Mouse (Mus musculus) stomach, embryonic 14.5 days (tissue): ENCODE data around the gene BC147527. TPM values are rescaled to one million over a fixed set of nuclear protein-coding genes. Genes with fewer than 3 reads are reported as not detected.
"Not testable (repeated sequence)": the region's sequence is repeated elsewhere in the genome, so short reads cannot be mapped to it uniquely, and the experiment has no call there.

Source experiments
- ATAC-seq: fragments of 200-750 bp; cut with Nextera tagmentation; 2 replicates; pipeline ENCODE4 v1.8.0; 2017; ENCODE audit warnings: low read depth, moderate TSS enrichment; ENCODE audit not compliant: insufficient number of reproducible peaks, insufficient read depth, low FRiP score
- H3K27ac ChIP-seq: fragments of 300-500 bp; sonication (generic); 2 replicates; pipeline ENCODE4 v1.5.1; 2014; ENCODE audit warnings: mild to moderate bottlenecking, low read length, moderate library complexity, mixed read lengths
- H3K27me3 ChIP-seq: fragments of 300-500 bp; sonication (generic); 2 replicates; pipeline ENCODE4 v1.6.1; 2014; ENCODE audit warnings: low read length, control low read depth, mixed read lengths; ENCODE audit not compliant: control insufficient read depth, insufficient read depth
- H3K36me3 ChIP-seq: fragments of 300-500 bp; sonication (generic); 2 replicates; pipeline ENCODE4 v1.6.1; 2014; ENCODE audit warnings: mild to moderate bottlenecking, control low read depth, low read length, moderate library complexity, mixed read lengths; ENCODE audit not compliant: control insufficient read depth, insufficient read depth
- H3K4me1 ChIP-seq: fragments of 300-500 bp; sonication (generic); 2 replicates; pipeline ENCODE4 v1.6.1; 2014; ENCODE audit warnings: low read length, control low read depth, mixed read lengths; ENCODE audit not compliant: control insufficient read depth, insufficient read depth
- H3K4me2 ChIP-seq: fragments of 300-500 bp; sonication (generic); replicated peaks from 2 replicates; pipeline ENCODE4 v1.6.1; 2014; ENCODE audit warnings: low read depth, low read length, control low read depth
- H3K4me3 ChIP-seq: fragments of 300-500 bp; sonication (generic); 2 replicates; pipeline ENCODE4 v1.5.1; 2014; ENCODE audit warnings: low read depth, low read length, control low read depth
- H3K9ac ChIP-seq: fragments of 300-500 bp; sonication (generic); replicated peaks from 2 replicates; pipeline ENCODE4 v1.6.1; 2014; ENCODE audit warnings: low read depth, mild to moderate bottlenecking, control low read depth, low read length, moderate library complexity, mixed read lengths
- H3K9me3 ChIP-seq: fragments of 300-500 bp; sonication (generic); 2 replicates; pipeline ENCODE4 v1.6.1; 2016; ENCODE audit warnings: low read depth, low read length, control low read depth; ENCODE audit not compliant: control insufficient read depth
- WGBS: fragments of 180-500 bp; shearing (Covaris S2); extraction: QIAGEN DNeasy Blood & Tissue Kit; methylation state at CpG from one replicate; pipeline ENCODE4 v1.1.7; 2014; 5-methylcytosine and 5-hydroxymethylcytosine counted together
- polyA plus RNA-seq: library from polyadenylated mRNA; unstranded; fragments of >200 nt; fragmentation: Nextera tagmentation; extraction: Ambion mirVana; gene quantifications from 2 replicates; pipeline ENCODE4 v1.2.1, GENCODE M21; 2014

BC147527 gene
- polyA plus RNA-seq, 1 experiment from 2014 or later: 0.95 TPM

GRCm38 (mm10) chr13:120300853-120301252 lies 661 bp downstream of the BC147527 start:
- H3K27me3 ChIP-seq: no peaks in the 10 kb centered on the region
- 89% methylated on average over 4 of the region's 4 CpGs for WGBS
- no peak for ATAC-seq

GRCm38 (mm10) chr13:120310749-120311148 lies 10.6 kb downstream of the BC147527 start:
- Histone ChIP-seq H3K4me2 (no peak overlapping the region), H3K9ac (no peak overlapping the region), H3K4me1 (no peaks in the 10 kb centered on the region), H3K27me3 (no peaks in the 10 kb centered on the region), H3K4me3 (no peak overlapping the region), H3K36me3 (no peaks in the 10 kb centered on the region), H3K27ac (no peak overlapping the region), H3K9me3 (no peaks in the 10 kb centered on the region)
- ATAC-seq: no peak
- WGBS: 61% methylated on average over 4 of the region's 4 CpGs

More at GRCm38 (mm10) chr13:120300853-120301252, 661 bp downstream of the BC147527 start:
- Histone ChIP-seq H3K9ac (no peak overlapping the region), H3K4me3 (no peak overlapping the region), H3K36me3 (no peaks in the 10 kb centered on the region), H3K9me3 (no peaks in the 10 kb centered on the region), H3K4me1 (no peaks in the 10 kb centered on the region), H3K4me2 (no peak overlapping the region), H3K27ac (no peak overlapping the region)

DNA sequence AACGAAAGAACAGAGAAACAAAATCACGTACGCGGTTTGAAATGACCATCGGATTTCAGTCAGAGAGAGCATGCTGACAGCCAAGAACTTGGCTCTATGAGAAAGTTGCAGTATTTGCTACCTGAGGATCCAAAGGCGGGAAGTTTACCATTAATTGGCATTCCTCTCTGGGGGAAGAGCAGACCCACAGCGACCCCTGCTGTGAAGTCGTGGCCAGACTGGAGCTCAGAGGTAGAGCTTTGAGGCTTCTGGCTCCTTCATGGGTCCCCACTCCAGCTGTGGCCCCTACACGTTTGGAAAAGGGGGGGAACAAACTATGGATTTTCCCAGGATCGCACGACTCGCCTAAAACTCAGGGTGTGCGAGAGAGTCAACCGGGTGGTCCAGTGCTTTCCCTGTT lies 13.4 kb downstream of the BC147527 start:
- ATAC-seq: no peak
- no peaks in the 10 kb centered on the region for H3K36me3 ChIP-seq
- H3K27me3 ChIP-seq: no peaks in the 10 kb centered on the region
- H3K4me2 ChIP-seq: no peak overlapping the region
- no peak overlapping the region for H3K9ac ChIP-seq
- 36% methylated on average over 14 of the region's 14 CpGs for WGBS
- no peak overlapping the region for H3K4me3 ChIP-seq
- no peak overlapping the region for H3K27ac ChIP-seq
- no peaks in the 10 kb centered on the region for H3K4me1 ChIP-seq
- H3K9me3 ChIP-seq: no peaks in the 10 kb centered on the region

DNA sequence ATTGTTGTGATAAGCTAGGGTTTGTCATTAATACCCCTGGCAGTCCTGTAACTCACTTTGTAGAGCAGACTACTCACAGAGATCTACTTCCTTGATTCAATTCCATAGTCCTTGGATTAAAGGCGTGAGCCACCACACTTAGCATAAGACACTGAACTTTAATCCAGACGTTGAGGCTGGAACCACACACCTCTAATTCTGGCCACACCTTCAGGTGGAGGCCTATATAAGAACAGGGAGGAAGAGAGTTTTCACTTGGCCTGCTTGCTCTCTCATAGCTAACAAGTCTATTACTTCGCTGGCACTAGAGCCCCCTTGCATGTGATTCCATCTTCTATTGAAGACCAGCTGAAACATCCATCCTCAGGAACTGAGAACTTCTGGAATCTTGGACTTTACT lies 16.4 kb downstream of the BC147527 start, which contains the start of gene Tcstv3:
Gene Tcstv3 (plus strand): TSS at position 301 of the 400 bp plus-strand sequence.
- not testable (repeated sequence) for H3K4me1 ChIP-seq, H3K36me3 ChIP-seq, H3K9me3 ChIP-seq, H3K27ac ChIP-seq, H3K9ac ChIP-seq, H3K4me3 ChIP-seq, H3K4me2 ChIP-seq, H3K27me3 ChIP-seq, ATAC-seq
- WGBS: 69% methylated on average over 3 of the region's 3 CpGs

DNA sequence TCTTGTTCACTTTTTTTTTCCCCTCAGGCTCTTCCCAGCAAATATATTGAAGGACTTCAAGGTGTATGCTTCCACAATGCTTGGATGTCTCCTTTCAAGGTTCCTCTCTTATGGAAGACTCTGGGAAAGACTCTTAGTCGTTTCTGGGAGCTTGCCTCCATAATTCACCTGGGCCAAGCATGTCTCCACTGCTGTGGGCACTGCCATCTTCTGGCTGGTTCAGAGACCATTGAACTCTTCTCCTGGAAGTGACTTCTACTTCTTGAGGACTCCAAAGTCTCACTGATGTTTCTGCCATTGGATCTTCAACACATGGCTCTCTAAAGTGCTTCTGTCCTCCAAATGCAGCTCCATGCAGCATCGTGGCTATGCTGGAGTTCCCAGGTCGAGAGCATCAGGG lies 20.0 kb downstream of the BC147527 start:
- Histone ChIP-seq H3K4me2 (no peak overlapping the region), H3K9ac (no peak overlapping the region), H3K27me3 (no peaks in the 10 kb centered on the region), H3K27ac (no peak overlapping the region), H3K4me1 (no peaks in the 10 kb centered on the region), H3K9me3 (no peaks in the 10 kb centered on the region), H3K4me3 (no peak overlapping the region), H3K36me3 (no peaks in the 10 kb centered on the region)
- WGBS: 68% methylated on average over 3 of the region's 3 CpGs
- no peak for ATAC-seq

DNA sequence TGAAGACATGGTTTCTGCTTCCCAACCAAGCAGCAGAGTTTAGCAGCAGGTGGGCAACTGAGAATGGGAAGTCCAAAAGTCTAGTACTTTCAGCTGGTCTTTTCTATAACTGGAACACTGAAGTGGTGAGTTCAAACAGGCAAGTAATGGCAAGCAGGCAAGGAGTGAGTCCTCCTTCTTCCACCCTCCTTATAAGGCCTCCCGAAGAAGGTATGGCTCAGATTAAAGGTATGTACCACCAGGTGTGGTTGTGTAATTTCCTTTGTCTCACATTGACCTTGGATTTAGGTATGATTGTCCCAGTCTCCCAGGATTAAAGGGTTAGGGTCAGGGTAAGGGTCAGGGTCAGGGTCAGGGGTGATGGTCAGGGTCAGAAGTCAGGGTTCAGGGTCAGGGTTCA lies 20.5 kb downstream of the BC147527 start:
- WGBS: 88% methylated on average over 1 of the region's 1 CpGs

More for the DNA sequence above, 20.5 kb downstream of the BC147527 start:
- no peaks in the 10 kb centered on the region for H3K9me3 ChIP-seq
- no peak overlapping the region for H3K4me3 ChIP-seq
- H3K27me3 ChIP-seq: no peaks in the 10 kb centered on the region
- H3K9ac ChIP-seq: no peak overlapping the region
- ATAC-seq: no peak
- no peak overlapping the region for H3K27ac ChIP-seq
- H3K36me3 ChIP-seq: no peaks in the 10 kb centered on the region
- no peaks in the 10 kb centered on the region for H3K4me1 ChIP-seq
- no peak overlapping the region for H3K4me2 ChIP-seq

Other genes starting within 250 kb of the BC147527 start
- not detected in 2 replicates for gene Gm21188, start 248.2 kb upstream of the BC147527 start, polyA plus RNA-seq
- gene Gm20767, start 160.1 kb upstream of the BC147527 start, polyA plus RNA-seq: not detected in 2 replicates
- gene Gm21818, start 128.0 kb upstream of the BC147527 start, polyA plus RNA-seq: not detected in 2 replicates
- not detected in 2 replicates for gene Gm21762, start 84.4 kb upstream of the BC147527 start, polyA plus RNA-seq
- gene Gm21731, start 61.3 kb upstream of the BC147527 start, polyA plus RNA-seq: not detected in 2 replicates
- gene AF067061, start 37.3 kb upstream of the BC147527 start, polyA plus RNA-seq: not detected in 2 replicates
- gene Tcstv3, start 16.5 kb downstream of the BC147527 start, polyA plus RNA-seq: not detected in 2 replicates